Mouse (Mus musculus): Measurements from ENCODE around the gene Id3. TPM values are rescaled to one million over a fixed set of nuclear protein-coding genes. Genes with fewer than 3 reads are reported as not detected.
A peak's percentile ranks its signal among the peaks of the same experiment; 100 is the strongest.
"Not testable (repeated sequence)": the region's sequence is repeated elsewhere in the genome, so short reads cannot be mapped to it uniquely, and the experiment has no call there.

The Id3 gene
- 235 and 273 TPM in 2 replicates for polyA plus RNA-seq (2015; fragmentation: Nextera tagmentation; extraction: Ambion mirVana)

GRCm38 (mm10) chr4:136143193-136143976, at the start of gene Id3:
Id3 (plus strand) TSS chr4:136143497.
- peak; percentile 73 for ATAC-seq (ENCODE audit: low read depth)
- WGBS: under 1% methylated on average over 39 of the region's 39 CpGs
- peak within 1 kb of the TSS; percentile 89 for H3K9ac ChIP-seq

DNA sequence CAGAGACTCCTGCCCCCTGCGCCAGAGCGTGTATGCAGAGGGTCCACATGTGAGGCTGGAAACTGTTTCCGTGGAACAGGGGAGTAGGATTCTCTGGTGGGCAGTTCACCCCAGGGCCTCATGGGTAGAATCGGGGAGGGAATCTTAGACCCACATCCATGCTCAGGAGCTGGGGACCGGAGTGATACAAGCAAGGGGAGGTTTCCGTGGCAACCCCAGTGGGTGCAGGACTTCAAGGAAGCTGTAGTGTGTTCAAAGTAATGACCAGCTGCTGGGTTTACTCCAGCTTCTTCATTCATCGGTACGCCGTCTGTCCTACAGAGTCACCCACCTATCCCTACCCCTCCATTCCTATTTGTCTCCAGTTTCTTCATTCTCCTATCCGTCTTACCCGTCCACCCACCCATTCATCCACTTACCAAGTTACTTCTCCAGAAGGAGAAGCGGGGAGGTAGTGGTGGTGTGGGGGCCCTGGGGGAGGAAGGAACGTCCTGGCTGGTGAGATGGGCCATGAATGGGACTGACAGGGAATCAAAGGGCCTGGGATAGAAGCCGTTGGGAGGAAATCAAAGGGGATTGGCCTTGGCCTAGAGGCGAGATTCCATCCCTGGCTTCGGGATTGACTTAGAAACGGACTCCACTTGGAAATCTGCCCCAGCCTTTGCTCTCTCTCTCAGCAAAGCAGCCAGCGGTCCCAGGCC, 48.6 kb upstream of the Id3 start:
- H3K36me3 ChIP-seq: no peaks in the 10 kb centered on the region
- H3K4me2 ChIP-seq: no peak overlapping the region
- H3K9me3 ChIP-seq: no peaks in the 10 kb centered on the region
- no peak overlapping the region for H3K4me3 ChIP-seq
- H3K9ac ChIP-seq: no peak overlapping the region
- peak; percentile 78 for ATAC-seq (ENCODE audit: low read depth)
- H3K27ac ChIP-seq (replicated peaks): peak overlapping the region; percentile 59
- H3K27me3 ChIP-seq: no peaks in the 10 kb centered on the region
- WGBS: 67% methylated on average over 18 of the region's 18 CpGs
- 0 out of 2 replicates have a peak, but pooled peaks cover 9% of the 10 kb centered on the region for H3K4me1 ChIP-seq (replicated peaks)

More at GRCm38 (mm10) chr4:136143193-136143976, at the start of gene Id3:
- peak within 1 kb of the TSS; percentile 57 for H3K4me3 ChIP-seq
- H3K36me3 ChIP-seq: no peaks in the 10 kb centered on the region
- peaks cover 24% of the 10 kb centered on the region for H3K27me3 ChIP-seq
- H3K27ac ChIP-seq (replicated peaks): peak within 1 kb of the TSS; percentile 93
- H3K4me1 ChIP-seq (replicated peaks): peaks cover 94% of the 10 kb centered on the region
- no peaks in the 10 kb centered on the region for H3K9me3 ChIP-seq
- H3K4me2 ChIP-seq: peak within 1 kb of the TSS; percentile 82

DNA sequence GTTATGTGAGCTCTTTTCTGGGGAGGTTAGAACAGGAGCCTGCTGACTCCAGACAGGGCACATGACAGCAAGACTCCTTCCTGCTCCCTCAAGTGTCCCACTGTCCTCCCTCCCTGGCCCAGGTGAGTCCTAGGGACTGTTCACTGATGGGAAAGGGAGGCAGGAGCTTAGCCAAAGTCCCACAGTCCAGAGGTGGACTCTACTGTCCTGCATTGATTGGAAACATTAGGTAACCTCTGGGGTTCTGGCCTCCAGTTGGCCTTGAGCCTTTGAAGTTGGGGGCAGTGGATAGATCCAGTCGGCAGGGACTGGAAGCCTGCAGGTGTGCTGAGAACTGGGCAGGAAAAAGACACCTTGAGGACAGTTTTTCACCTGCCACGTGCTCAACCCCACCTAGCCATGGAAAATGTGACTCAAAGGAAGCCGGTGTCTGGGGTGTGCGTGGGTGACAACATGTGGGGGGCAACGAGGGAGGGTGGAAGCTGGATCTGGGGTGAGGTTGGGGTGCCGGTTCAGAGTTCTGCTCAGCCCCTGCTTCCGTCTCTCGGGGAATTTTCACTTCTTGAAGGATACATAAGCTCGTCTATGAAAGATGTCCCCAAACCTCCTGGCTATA, 47.7 kb upstream of the Id3 start:
- Histone ChIP-seq H3K27ac (replicated peaks) (0 out of 2 replicates have a peak overlapping the region, but pooled peaks have one; percentile 28), H3K9me3 (no peaks in the 10 kb centered on the region), H3K9ac (no peak overlapping the region), H3K4me3 (no peak overlapping the region), H3K4me2 (no peak overlapping the region), H3K36me3 (no peaks in the 10 kb centered on the region), H3K27me3 (no peaks in the 10 kb centered on the region), H3K4me1 (replicated peaks) (0 out of 2 replicates have a peak, but pooled peaks cover 9% of the 10 kb centered on the region)
- no peak for ATAC-seq (ENCODE audit: low read depth)
- WGBS: 82% methylated on average over 9 of the region's 9 CpGs

DNA sequence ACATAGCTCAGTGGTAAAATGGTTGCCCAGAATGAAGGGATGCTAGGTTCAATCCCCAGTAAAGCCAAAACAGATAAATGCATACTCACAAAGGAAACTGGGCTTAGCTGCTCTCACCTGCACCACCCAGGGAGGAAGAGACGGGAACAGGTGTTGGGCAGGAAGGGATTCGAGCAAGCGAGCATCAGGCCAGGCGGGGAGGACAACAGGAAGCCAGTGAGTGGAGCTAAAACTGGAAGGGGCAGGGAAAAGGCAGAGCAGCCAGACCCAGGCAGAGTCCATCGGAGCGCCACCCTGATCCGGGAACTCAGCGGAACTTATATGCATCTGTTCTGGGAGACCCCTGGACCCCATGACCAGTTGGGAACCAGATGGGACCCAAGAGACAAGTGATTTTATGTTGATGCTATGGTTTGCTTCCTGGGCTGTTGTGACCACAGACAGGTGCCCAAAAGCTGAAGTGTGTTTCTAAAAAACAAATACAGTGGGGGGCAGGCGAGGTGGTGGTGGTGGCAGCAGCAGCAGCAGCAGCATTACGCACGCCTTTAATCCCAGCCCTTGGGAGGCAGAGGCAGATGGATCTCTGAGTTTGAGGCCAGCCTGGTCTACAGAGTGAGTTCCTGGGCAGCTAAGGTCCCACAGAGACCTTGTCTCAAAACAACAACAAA, 46.7 kb upstream of the Id3 start:
- H3K9me3 ChIP-seq: no peaks in the 10 kb centered on the region
- H3K4me1 ChIP-seq (replicated peaks): 0 out of 2 replicates have a peak, but pooled peaks cover 9% of the 10 kb centered on the region
- no peak for ATAC-seq (ENCODE audit: low read depth)
- H3K36me3 ChIP-seq: no peaks in the 10 kb centered on the region
- no peaks in the 10 kb centered on the region for H3K27me3 ChIP-seq
- H3K27ac ChIP-seq (replicated peaks): no peak overlapping the region
- no peak overlapping the region for H3K4me2 ChIP-seq
- no peak overlapping the region for H3K4me3 ChIP-seq
- H3K9ac ChIP-seq: no peak overlapping the region
- WGBS: 80% methylated on average over 11 of the region's 11 CpGs

GRCm38 (mm10) chr4:136098446-136098845, 44.9 kb upstream of the Id3 start:
- Histone ChIP-seq H3K4me2 (no peak overlapping the region), H3K27me3 (no peaks in the 10 kb centered on the region), H3K36me3 (no peaks in the 10 kb centered on the region), H3K4me1 (replicated peaks) (0 out of 2 replicates have a peak, but pooled peaks cover 9% of the 10 kb centered on the region), H3K27ac (replicated peaks) (no peak overlapping the region), H3K4me3 (no peak overlapping the region), H3K9ac (no peak overlapping the region), H3K9me3 (no peaks in the 10 kb centered on the region)
- no peak for ATAC-seq (ENCODE audit: low read depth)
- 95% methylated on average over 3 of the region's 3 CpGs for WGBS

DNA sequence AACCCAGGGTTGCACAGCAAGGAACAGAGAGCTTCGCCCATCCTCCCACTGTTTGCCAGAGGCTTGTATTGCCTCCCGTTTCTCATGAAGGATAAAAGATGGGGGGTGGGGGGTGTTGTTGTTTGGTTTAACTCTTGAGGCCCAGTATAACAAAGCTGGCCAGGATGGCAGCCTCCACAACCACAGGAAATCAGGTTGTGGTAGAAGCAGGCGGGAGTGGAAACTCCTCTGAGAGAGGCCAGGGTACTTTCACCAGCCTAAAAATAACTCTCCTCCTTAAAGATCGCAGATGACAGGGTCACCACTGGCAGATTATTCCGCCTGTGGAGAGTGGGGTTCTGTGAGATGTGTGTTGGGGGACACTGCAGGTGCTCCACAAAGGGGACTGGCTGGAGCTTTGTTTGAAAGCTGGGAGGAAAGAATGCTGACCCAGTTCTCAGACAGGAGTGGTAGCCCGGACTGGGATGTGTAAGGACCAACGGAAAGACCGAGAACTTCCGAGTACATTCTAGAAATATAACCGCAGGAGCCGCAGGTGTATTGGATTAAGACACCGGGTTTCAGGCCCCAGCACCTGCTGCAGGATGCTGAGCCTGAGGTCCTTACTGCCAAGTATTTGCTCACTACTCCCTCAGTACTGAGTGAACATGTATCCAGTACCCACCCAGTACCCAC, 42.8 kb upstream of the Id3 start:
- WGBS: 79% methylated on average over 12 of the region's 12 CpGs
- no peaks in the 10 kb centered on the region for H3K36me3 ChIP-seq
- ATAC-seq (ENCODE audit: low read depth): no peak
- H3K9ac ChIP-seq: no peak overlapping the region
- H3K4me2 ChIP-seq: no peak overlapping the region
- peaks cover 14% of the 10 kb centered on the region for H3K4me1 ChIP-seq (replicated peaks)
- H3K9me3 ChIP-seq: no peaks in the 10 kb centered on the region
- no peaks in the 10 kb centered on the region for H3K27me3 ChIP-seq
- no peak overlapping the region for H3K4me3 ChIP-seq
- no peak overlapping the region for H3K27ac ChIP-seq (replicated peaks)

GRCm38 (mm10) chr4:136101753-136102152, 41.5 kb upstream of the Id3 start:
- ATAC-seq (ENCODE audit: low read depth); H3K27ac ChIP-seq (replicated peaks): not testable (repeated sequence)
- 88% methylated on average over 4 of the region's 4 CpGs for WGBS

GRCm38 (mm10) chr4:136104590-136105337, 38.5 kb upstream of the Id3 start:
- peak; percentile 80 for ATAC-seq (ENCODE audit: low read depth)
- Histone ChIP-seq H3K36me3 (no peaks in the 10 kb centered on the region), H3K4me3 (no peak overlapping the region), H3K9ac (peak overlapping the region; percentile 26), H3K9me3 (no peaks in the 10 kb centered on the region), H3K4me1 (replicated peaks) (peaks cover 14% of the 10 kb centered on the region), H3K27ac (replicated peaks) (peak overlapping the region; percentile 64), H3K4me2 (peak overlapping the region; percentile 14), H3K27me3 (no peaks in the 10 kb centered on the region)
- 3% methylated on average over 18 of the region's 18 CpGs for WGBS

More at GRCm38 (mm10) chr4:136101753-136102152, 41.5 kb upstream of the Id3 start:
- H3K36me3 ChIP-seq, H3K9ac ChIP-seq, H3K9me3 ChIP-seq, H3K4me2 ChIP-seq, H3K27me3 ChIP-seq, H3K4me3 ChIP-seq: not testable (repeated sequence)
- peaks cover 14% of the 10 kb centered on the region for H3K4me1 ChIP-seq (replicated peaks)

GRCm38 (mm10) chr4:136106880-136107301, 36.4 kb upstream of the Id3 start:
- Histone ChIP-seq H3K4me3 (no peak overlapping the region), H3K36me3 (no peaks in the 10 kb centered on the region), H3K9me3 (no peaks in the 10 kb centered on the region), H3K27ac (replicated peaks) (no peak overlapping the region), H3K4me1 (replicated peaks) (peaks cover 14% of the 10 kb centered on the region), H3K4me2 (no peak overlapping the region), H3K9ac (no peak overlapping the region), H3K27me3 (no peaks in the 10 kb centered on the region)
- ATAC-seq (ENCODE audit: low read depth): no peak
- WGBS: 47% methylated on average over 7 of the region's 7 CpGs

- H3K9me3 ChIP-seq: no peaks in the 10 kb centered on the region
- H3K4me1 ChIP-seq (replicated peaks): peaks cover 13% of the 10 kb centered on the region
- H3K4me3 ChIP-seq: no peak overlapping the region
- H3K36me3 ChIP-seq: no peaks in the 10 kb centered on the region
- 83% methylated on average over 2 of the region's 2 CpGs for WGBS
- no peak for ATAC-seq (ENCODE audit: low read depth)
- no peak overlapping the region for H3K4me2 ChIP-seq
- H3K9ac ChIP-seq: no peak overlapping the region
- H3K27me3 ChIP-seq: no peaks in the 10 kb centered on the region
- H3K27ac ChIP-seq (replicated peaks): no peak overlapping the region
Measured at GRCm38 (mm10) chr4:136109153-136109552, 34.1 kb upstream of the Id3 start.
